Comparison of ENCODE assay signal across 26 mouse cellular contexts in genomic region chr16:71054258-71054657, GRCm38 (mm10).
"Had no signal": no experiment of that assay in that cellular context is flagged by ENCODE, and none has a peak within 500 bp of the region (broad histone marks: within the 10 kb centered on the region; RNA-seq: fewer than 3 reads in every experiment).

No protein-coding gene starts in this region.

- H3K9me3 ChIP-seq: embryonic facial prominence, embryonic 10.5 days; embryonic facial prominence, embryonic 12.5 days; embryonic facial prominence, embryonic 13.5 days; embryonic facial prominence, embryonic 15.5 days; forebrain, embryonic 10.5 days; forebrain, embryonic 13.5 days; forebrain, embryonic 15.5 days; heart, embryonic 10.5 days had no signal

- H3K27ac ChIP-seq: embryonic facial prominence, embryonic 10.5 days; embryonic facial prominence, embryonic 12.5 days; embryonic facial prominence, embryonic 13.5 days; embryonic facial prominence, embryonic 15.5 days; forebrain, embryonic 10.5 days; forebrain, embryonic 13.5 days; forebrain, embryonic 15.5 days; gastrocnemius, adult 2 months; heart, adult 2 months; heart, embryonic 10.5 days had no signal

- ATAC-seq: forebrain, embryonic 13.5 days; forebrain, embryonic 14.5 days; forebrain, embryonic 15.5 days; forebrain, embryonic 16.5 days; forebrain, postnatal 0 days had no signal

- DNase-seq: cerebellum, adult 9-11 months; cerebellum, postnatal 10 days; cerebellum, postnatal 14 days; cerebellum, postnatal 25 days; cerebellum, postnatal 36 days; embryo, embryonic 11 days; forebrain, postnatal 0 days; gastrocnemius, adult 2 months; gastrocnemius, postnatal 10 days; gastrocnemius, postnatal 14 days; gastrocnemius, postnatal 25 days; gastrocnemius, postnatal 36 days; heart, adult 11 months; heart, adult 18-20 months; heart, adult 2 months had no signal

- H3K4me1 ChIP-seq: embryonic facial prominence, embryonic 10.5 days; embryonic facial prominence, embryonic 12.5 days; embryonic facial prominence, embryonic 13.5 days; embryonic facial prominence, embryonic 15.5 days; forebrain, embryonic 10.5 days; forebrain, embryonic 13.5 days; forebrain, embryonic 15.5 days; heart, embryonic 10.5 days had no signal

- H3K9ac ChIP-seq: embryonic facial prominence, embryonic 12.5 days; embryonic facial prominence, embryonic 13.5 days; embryonic facial prominence, embryonic 15.5 days; forebrain, embryonic 13.5 days; forebrain, embryonic 15.5 days; forebrain, postnatal 0 days had no signal

- H3K36me3 ChIP-seq: embryonic facial prominence, embryonic 10.5 days; embryonic facial prominence, embryonic 12.5 days; embryonic facial prominence, embryonic 13.5 days; embryonic facial prominence, embryonic 15.5 days; forebrain, embryonic 10.5 days; forebrain, embryonic 15.5 days; heart, embryonic 10.5 days had no signal

- H3K27me3 ChIP-seq: embryonic facial prominence, embryonic 12.5 days; embryonic facial prominence, embryonic 13.5 days; embryonic facial prominence, embryonic 15.5 days; forebrain, embryonic 13.5 days; forebrain, embryonic 15.5 days had no signal

- H3K4me3 ChIP-seq: embryonic facial prominence, embryonic 10.5 days; embryonic facial prominence, embryonic 12.5 days; embryonic facial prominence, embryonic 13.5 days; embryonic facial prominence, embryonic 15.5 days; erythroblast, embryonic 14.5 days; forebrain, embryonic 10.5 days; forebrain, embryonic 13.5 days; forebrain, embryonic 15.5 days; gastrocnemius, adult 2 months; heart, adult 2 months; heart, embryonic 10.5 days had no signal

- H3K4me2 ChIP-seq: embryonic facial prominence, embryonic 12.5 days; embryonic facial prominence, embryonic 13.5 days; embryonic facial prominence, embryonic 15.5 days; forebrain, embryonic 13.5 days; forebrain, embryonic 15.5 days had no signal
